Mouse (Mus musculus): ENCODE results near the gene Psmb11. TPM values are rescaled to one million over a fixed set of nuclear protein-coding genes. Genes with fewer than 3 reads are reported as not detected.

Psmb11 gene
- not detected in 2 replicates for polyA plus RNA-seq (2012; rRNA removed)

GRCm38 (mm10) chr14:54621133-54621532, at the start of gene Psmb11:
Gene Psmb11, plus strand, starts transcription at chr14:54621433.
- DNase-seq (ENCODE audit: low read depth), result no peak

DNA sequence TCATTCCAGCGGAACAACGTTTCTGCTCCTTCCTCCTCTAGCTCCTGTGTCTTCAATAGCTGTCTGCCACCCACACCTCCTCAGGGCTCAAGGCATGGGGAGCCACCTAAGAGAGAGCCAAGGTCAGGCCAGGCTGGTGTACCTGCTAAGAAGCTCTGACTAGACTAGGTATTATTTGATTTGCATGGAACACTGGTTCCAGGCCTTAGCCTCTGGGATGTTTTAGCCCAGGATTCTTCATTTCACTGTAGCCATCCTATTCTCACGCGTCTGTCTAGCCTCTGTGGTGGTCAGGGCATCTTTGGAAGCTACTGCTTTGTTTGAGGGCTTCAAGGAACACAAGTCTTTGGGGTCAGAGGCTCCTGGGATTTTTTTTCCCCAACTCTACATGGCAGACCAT, 49.1 kb upstream of the Psmb11 start:
- DNase-seq (ENCODE audit: low read depth), result no peak

DNA sequence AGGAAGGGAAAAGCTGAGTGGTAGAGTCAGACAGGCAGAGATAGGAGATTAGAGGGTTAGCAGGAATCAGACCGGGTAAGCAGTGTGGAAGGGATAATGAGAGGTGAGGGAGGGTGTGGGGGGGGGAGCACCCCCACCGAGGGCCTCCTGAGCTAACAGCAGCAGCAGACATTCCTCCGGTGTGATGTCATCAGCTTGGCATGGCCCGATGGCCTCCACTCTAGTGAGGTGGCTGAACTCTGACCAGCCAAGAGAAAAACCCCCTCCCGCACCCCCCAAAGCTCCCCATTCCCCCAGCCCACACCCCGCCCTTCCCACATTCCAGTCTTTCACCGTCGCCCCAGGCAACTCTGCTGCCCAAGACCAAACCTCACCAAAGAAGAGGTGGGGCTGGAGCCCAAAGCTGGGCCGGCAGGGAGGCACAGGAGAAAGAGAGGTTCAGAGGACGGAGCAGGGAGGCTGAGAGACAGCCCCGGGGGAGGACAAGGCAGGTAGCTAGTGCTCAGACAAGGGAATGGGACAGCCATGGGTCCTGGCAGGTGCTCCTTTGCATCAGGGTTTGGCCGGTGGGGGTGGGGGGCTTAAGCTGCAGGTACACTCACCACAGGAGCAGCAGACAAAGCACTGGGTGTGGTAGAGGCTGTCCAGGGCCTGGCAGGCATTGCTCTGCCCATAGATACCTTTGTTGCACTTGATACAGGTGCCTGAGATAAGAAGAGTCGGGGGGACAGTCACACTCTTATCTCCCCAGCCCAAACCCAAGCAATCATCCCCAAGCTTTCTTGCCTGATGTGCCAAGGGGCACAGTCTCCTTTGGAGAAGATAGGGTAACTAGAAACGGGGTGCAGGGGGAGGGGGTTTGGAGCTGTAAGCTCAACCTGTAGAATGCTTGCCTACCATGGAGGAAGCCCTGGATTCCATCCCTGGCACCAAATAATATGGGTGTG, 48.2 kb upstream of the Psmb11 start:
- DNase-seq (ENCODE audit: low read depth), result no peak

- peak; percentile 62 for DNase-seq (ENCODE audit: low read depth)
These were observed 47.0 kb upstream of the Psmb11 start for GRCm38 (mm10) chr14:54574253-54574652.

DNA sequence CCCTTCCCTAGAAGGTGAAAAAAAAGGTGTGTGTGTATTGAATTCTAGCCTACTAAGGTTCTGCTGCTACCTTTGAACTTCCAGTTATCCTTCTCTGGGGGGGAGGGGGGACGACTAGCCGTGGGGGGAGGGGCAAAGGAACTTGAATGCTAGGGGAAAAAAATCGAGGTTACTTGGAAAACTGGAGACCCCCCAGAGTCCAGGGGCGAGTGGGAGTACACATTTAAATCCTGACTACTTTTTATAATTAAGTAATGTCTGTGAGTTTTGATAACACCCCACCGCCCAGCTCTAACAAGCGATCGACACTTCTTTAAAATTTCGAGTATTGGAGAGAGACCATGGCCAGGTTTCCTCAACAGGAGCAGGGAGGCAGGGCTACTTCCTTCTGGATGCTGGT, 46.2 kb upstream of the Psmb11 start:
- no peak for DNase-seq (ENCODE audit: low read depth)

- DNase-seq (ENCODE audit: low read depth), result no peak
These were observed 45.6 kb upstream of the Psmb11 start for GRCm38 (mm10) chr14:54575631-54576030.

- no peak for DNase-seq (ENCODE audit: low read depth)
These were observed 44.8 kb upstream of the Psmb11 start for GRCm38 (mm10) chr14:54576241-54577088.

DNA sequence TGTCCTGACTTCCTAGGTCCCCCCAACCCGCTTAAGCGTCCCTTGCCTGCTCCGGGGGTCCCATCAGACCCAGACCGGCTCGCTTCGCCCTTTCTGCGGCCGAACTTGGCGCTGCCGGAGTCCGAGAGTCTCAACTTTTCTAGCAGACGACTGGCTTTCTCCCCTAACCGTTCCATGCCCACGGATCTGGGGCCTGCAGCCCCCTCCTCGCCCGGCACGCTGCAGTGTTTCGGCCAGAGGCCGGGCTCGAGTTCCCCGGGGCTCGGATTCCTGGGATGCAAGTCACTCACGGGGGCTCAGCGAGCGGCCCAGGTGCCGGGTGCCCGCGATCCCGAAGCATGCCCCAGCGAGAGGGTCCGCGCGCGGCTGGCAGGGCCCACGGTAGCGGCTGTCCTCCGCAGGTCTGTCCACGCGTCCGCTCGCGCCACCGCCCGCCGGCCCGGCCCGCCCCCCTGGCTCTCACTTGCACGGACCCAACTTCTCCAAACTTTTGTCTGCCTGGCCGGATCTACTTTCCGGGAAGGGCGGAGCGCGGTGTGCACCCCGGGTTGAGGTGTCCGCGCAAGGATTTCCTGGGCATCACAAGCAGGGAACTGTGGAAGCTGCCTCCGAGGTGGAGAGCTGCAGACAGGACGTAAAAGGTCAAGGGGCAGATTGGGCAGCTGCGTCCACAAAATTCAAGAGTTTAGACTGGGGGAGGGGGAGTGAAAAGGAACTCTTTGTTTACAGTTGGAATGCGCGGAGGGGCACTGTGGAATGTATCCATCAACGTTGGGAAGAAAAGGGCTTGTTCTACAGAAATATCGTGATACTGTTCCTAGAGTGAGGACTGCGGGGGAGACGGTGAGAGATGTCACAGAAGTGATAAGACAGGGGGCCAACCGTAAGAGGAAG, 43.9 kb upstream of the Psmb11 start, which contains the start of gene Ajuba:
Gene Ajuba, minus strand, starts transcription at position 470 of the 894 bp plus-strand sequence.
- peak; percentile 54 for DNase-seq (ENCODE audit: low read depth)

GRCm38 (mm10) chr14:54578063-54578462, 43.2 kb upstream of the Psmb11 start:
- no peak for DNase-seq (ENCODE audit: low read depth)

DNA sequence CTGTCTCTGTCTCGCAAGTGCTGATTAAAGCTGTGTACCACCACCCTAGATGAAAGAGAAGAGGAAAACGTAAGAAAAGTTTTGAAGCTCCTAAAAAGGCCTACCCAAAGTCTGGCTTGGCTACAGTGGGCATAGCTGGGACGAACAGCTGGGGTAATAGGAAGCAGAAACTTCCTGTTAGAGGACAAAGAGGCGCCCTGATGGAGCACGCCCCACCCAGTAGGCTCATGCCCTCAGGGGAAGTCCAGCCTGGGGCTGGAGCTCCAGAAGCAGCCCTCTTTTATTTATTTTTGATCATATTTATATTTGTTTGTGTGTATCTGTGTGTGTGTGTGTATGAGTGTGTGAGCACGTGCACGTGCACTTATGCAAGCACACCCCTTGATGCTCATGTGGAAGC, 41.6 kb upstream of the Psmb11 start:
- DNase-seq (ENCODE audit: low read depth), result no peak

GRCm38 (mm10) chr14:54582536-54582935, 38.7 kb upstream of the Psmb11 start:
- DNase-seq (ENCODE audit: low read depth), result no peak

- no peak for DNase-seq (ENCODE audit: low read depth)
These were observed 37.4 kb upstream of the Psmb11 start for GRCm38 (mm10) chr14:54583681-54584338.

DNA sequence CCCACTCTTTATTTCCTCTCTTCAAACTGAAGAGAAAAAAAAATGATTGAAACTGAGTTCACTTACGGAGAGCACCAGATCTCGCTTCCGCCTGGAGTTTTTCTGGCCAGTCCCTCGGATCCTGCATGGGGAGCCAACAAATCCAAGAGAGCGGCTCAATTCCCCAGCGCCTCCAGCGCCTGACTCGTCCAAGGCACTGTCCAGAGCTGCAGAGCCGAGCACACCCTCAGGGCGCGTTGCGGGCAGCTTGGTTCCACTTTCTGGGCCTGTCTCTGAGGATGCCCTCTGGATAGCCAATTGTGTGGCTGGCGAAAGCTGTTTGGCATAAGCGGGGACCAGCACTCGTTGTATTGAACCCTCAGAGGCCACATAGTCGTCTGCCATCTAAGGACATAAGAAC, 30.2 kb upstream of the Psmb11 start:
- DNase-seq (ENCODE audit: low read depth), result no peak

DNA sequence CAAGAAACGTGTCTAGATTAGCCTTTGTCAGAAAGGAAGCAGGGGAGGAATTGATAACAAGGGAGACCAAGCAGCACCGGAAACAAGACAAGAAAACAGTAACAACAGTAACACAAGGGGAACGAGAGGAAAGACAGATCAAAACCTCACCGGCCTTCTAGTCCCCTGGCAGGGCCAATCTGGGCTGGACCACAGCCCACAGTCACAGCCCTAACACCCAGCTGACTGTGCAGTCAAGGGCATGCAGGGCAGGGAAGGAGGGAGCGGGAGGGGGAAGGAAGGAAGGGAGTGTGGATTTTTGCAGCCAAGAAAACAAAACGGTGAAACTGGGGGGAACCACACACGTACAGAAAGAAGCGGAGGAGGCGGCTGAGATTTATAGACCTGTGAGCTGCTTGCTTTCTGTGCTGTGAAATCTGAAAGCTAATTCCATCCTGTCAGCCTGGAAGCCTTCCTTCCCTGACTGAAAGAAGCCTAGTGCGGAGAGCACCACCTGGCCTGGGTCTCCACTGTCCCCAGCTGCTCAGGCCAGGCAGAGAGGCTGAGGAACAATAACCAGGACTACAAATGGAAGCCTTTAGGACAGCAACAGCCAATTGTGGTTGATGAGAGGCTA, 28.8 kb upstream of the Psmb11 start:
- DNase-seq (ENCODE audit: low read depth), result no peak

GRCm38 (mm10) chr14:54594055-54594454, 27.2 kb upstream of the Psmb11 start:
- DNase-seq (ENCODE audit: low read depth), result no peak

- DNase-seq (ENCODE audit: low read depth), result no peak
These were observed 26.4 kb upstream of the Psmb11 start for GRCm38 (mm10) chr14:54594631-54595414.

DNA sequence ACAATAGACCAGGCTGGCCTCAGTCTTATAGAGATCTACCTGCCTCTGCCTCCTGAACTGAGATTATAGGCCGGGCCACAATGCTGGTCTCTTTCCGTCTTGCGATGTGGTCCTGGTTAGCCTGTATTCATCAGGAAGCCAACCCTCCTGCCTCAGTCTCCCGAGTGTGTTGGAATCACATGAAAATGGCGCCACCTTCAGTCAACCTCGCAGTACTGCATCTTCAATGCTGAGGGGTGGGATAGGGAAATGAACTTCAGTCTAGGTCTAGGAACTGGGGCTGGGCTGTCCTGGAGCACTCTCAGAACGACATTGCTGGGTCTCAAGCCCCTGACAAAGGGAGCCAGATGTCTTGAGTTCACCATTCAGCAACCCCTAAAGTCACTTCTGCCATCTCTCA, 24.1 kb upstream of the Psmb11 start:
- no peak for DNase-seq (ENCODE audit: low read depth)

- no peak for DNase-seq (ENCODE audit: low read depth)
These were observed 19.6 kb upstream of the Psmb11 start for GRCm38 (mm10) chr14:54601601-54602000.

DNA sequence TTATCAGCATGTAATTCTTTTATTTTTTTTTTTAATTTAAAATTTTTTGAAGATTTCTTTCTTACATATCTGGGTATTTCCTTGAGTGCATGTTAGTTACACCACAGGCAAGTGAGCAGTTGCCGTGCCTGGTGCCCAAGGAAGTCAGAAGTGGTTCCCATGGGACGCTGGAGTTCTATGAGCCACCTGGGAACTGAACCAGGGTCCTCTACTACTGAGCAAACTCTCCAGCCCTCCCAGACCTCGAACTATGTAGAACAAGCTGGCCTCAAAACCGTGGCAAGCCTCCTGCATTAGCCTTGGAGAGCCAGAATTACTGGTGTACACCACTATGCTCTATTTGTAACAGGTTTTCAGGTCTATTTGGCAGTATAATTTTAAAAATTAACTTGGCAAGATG, 18.6 kb upstream of the Psmb11 start:
- no peak for DNase-seq (ENCODE audit: low read depth)
